Mouse (Mus musculus) heart, adult 2 months (tissue): ENCODE results near the gene Prelid1.

Experiments
- CTCF ChIP-seq: fragments of 200-600 bp; IDR thresholded peaks from 2 replicates; pipeline ENCODE4 v1.8.1; 2022; ENCODE audit warnings: antibody characterized with exemption, mild to moderate bottlenecking, moderate library complexity
- EP300 ChIP-seq: fragments of 200-500 bp; IDR thresholded peaks from 2 replicates; pipeline ENCODE4 v1.6.1; 2011; ENCODE audit warnings: low read depth, low read length, control low read depth; ENCODE audit not compliant: insufficient read depth

- TF ChIP-seq EP300, result no peak
- TF ChIP-seq CTCF, result no peak
These were observed 54.1 kb downstream of the Prelid1 start for GRCm38 (mm10) chr13:55374206-55374924.
